Mouse (Mus musculus) ES-CJ7 (cell line): ENCODE data around the gene Ppp1r3g.
A peak's percentile ranks its signal among the peaks of the same experiment; 100 is the strongest.
"Not testable (repeated sequence)": the region's sequence is repeated elsewhere in the genome, so short reads cannot be mapped to it uniquely, and the experiment has no call there.

Source experiments
- DNase-seq: peaks from one replicate; pipeline ENCODE4 v3.0.0; 2011; ENCODE audit warnings: low read depth, low spot score

Ppp1r3g gene

GRCm38 (mm10) chr13:35958539-35958938, at the start of gene Ppp1r3g:
Ppp1r3g (plus strand) TSS chr13:35958839.
- no peak for DNase-seq

GRCm38 (mm10) chr13:35911476-35911875, 47.2 kb upstream of the Ppp1r3g start:
- DNase-seq: no peak

GRCm38 (mm10) chr13:35937991-35938390, 20.6 kb upstream of the Ppp1r3g start:
- DNase-seq: no peak

GRCm38 (mm10) chr13:35939871-35940665, 18.6 kb upstream of the Ppp1r3g start:
- DNase-seq: peak; percentile 36

GRCm38 (mm10) chr13:35940934-35941333, 17.7 kb upstream of the Ppp1r3g start:
- no peak for DNase-seq

- no peak for DNase-seq
Measured at GRCm38 (mm10) chr13:35946659-35947353, 11.8 kb upstream of the Ppp1r3g start.

GRCm38 (mm10) chr13:35947354-35948000, 11.2 kb upstream of the Ppp1r3g start:
- peak; percentile 65 for DNase-seq

- no peak for DNase-seq
Measured at GRCm38 (mm10) chr13:35949814-35950455, 8.7 kb upstream of the Ppp1r3g start.

GRCm38 (mm10) chr13:35959391-35960067, 890 bp downstream of the Ppp1r3g start:
- no peak for DNase-seq

- DNase-seq: no peak
Measured at GRCm38 (mm10) chr13:35963583-35963982, 4.9 kb downstream of the Ppp1r3g start.

GRCm38 (mm10) chr13:35967690-35968089, 9.1 kb downstream of the Ppp1r3g start:
- peak; percentile 41 for DNase-seq

GRCm38 (mm10) chr13:35968131-35968718, 9.6 kb downstream of the Ppp1r3g start:
- DNase-seq: peak; percentile 54

GRCm38 (mm10) chr13:35968719-35969430, 10.2 kb downstream of the Ppp1r3g start:
- peak; percentile 47 for DNase-seq

- DNase-seq: peak; percentile 23
Measured at GRCm38 (mm10) chr13:35969431-35969721, 10.7 kb downstream of the Ppp1r3g start.

- no peak for DNase-seq
Measured at GRCm38 (mm10) chr13:35969829-35970228, 11.2 kb downstream of the Ppp1r3g start.

- DNase-seq: no peak
Measured at GRCm38 (mm10) chr13:35976912-35977311, 18.3 kb downstream of the Ppp1r3g start.

- no peak for DNase-seq
Measured at GRCm38 (mm10) chr13:35980471-35980870, 21.8 kb downstream of the Ppp1r3g start.

- DNase-seq: no peak
Measured at GRCm38 (mm10) chr13:35982985-35983384, 24.3 kb downstream of the Ppp1r3g start.

GRCm38 (mm10) chr13:35989329-35989728, 30.7 kb downstream of the Ppp1r3g start:
- DNase-seq: no peak

GRCm38 (mm10) chr13:35991185-35991584, 32.5 kb downstream of the Ppp1r3g start:
- not testable (repeated sequence) for DNase-seq
